Mouse (Mus musculus): Measurements from ENCODE around the gene Olfr552.
"Not testable (repeated sequence)": the region's sequence is repeated elsewhere in the genome, so short reads cannot be mapped to it uniquely, and the experiment has no call there.

The Olfr552 gene

DNA sequence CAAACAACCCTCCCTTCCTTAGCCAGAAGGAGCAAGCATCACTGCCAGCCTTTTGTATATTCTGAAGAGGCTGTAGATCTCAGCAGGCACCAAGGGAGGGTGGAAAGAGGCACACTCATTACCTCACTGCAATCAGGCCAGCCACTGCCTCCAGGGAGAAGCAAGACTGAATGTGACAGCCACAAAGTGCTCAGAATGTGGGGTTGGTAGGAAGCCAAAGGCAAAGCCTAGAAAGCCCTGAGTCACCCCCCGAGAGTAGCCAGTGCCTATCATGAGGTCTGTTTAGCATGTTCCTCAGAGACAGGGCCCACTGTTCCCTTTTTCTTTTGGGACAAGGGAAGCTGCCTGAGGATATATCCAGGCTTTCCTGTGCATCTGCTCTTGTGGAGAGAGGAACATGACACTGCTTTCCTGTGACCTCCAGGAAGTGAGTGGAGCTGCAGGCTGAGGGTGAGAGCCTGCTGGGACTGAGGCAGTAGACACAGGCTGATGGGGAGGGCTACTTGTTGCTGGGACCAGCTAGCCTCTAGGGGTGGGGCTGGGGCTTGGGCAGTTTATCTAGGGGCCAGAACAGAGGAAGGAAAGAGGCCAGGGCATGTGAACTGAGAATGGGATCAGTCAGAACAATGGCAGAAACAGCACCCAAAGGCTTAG, at the start of gene Olfr552:
Gene Olfr552, plus strand, starts transcription at position 393 of the 654 bp plus-strand sequence.
- no peak for DNase-seq

- DNase-seq, result no peak
Observed at GRCm38 (mm10) chr7:102549570-102549969, 48.0 kb upstream of the Olfr552 start, which contains the start of gene Olfr549. Gene Olfr549, plus strand, starts transcription at chr7:102549870.

DNA sequence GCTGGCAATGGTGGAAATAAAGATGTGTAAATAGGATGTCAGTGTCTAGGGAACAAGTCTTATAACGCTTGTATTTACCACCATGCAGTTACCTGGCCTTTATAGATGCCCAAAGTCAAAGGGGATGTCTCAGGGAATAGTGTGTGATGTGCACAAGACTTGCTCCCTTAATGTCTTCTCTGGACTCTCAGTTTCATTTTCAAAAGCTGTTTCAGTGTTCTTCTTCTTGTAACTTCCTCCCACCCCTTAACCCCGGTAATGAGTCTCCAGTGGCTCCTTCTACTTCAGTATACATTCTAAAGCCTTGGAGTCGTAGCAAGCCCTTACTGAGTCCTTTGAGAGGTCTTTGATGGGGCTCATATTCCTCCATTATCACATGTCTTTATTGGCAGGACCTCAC, 44.3 kb upstream of the Olfr552 start:
- DNase-seq, result no peak

GRCm38 (mm10) chr7:102564999-102565997, 32.3 kb upstream of the Olfr552 start, which contains the start of gene Trim21:
Gene Trim21, minus strand, starts transcription at chr7:102565486.
- peak; percentile 26 for DNase-seq

- DNase-seq, result no peak
Observed at GRCm38 (mm10) chr7:102566219-102566618, 31.4 kb upstream of the Olfr552 start.

DNA sequence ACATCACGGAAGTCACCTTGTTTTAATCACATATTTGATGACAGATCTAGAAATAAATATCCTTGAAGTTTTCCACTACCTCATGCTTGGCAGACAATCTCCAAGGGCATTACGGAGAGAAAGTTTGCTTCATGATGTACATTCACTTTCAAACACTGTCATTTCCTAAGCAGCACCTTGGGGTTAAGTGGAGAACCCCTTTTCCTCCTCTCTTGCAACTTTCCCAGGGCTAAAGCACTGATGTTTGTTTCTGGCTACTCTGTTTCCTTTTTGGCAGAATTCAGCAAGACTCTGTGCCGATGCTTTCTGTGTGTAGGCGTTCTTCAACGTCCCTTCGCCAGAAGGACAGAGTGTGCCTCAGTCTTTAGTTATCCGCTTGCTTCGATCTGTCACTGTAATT, 26.4 kb upstream of the Olfr552 start, which contains the start of gene Olfr550:
Gene Olfr550, plus strand, starts transcription at position 301 of the 400 bp plus-strand sequence.
- DNase-seq, result no peak

GRCm38 (mm10) chr7:102573174-102573830, 24.3 kb upstream of the Olfr552 start:
- DNase-seq, result no peak

- DNase-seq, result no peak
Observed at GRCm38 (mm10) chr7:102575998-102576397, 21.6 kb upstream of the Olfr552 start.

DNA sequence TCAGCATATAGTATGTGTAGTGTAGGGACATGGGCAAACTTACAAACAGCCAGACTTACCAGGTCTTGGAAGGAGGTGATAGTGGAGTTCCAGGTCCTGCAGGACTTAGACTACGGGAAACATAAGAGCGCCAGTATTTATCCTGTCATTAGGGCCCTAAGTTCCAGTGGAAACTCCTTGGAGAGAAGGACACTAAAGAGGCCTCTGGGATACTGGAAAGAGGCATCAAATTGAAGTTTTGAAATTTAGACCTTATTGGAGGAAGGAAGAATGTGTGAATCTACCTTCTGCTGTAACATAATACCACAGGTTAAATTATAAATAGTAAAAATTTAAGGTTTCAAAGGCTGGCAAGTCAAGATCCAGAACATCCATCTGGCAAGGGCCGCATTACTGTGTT, 5.8 kb upstream of the Olfr552 start, which contains the start of gene Olfr551:
Gene Olfr551, minus strand, starts transcription at position 101 of the 400 bp plus-strand sequence.
- DNase-seq, result no peak

GRCm38 (mm10) chr7:102618118-102618517, 20.5 kb downstream of the Olfr552 start, which contains the start of gene Olfr553:
Gene Olfr553, minus strand, starts transcription at chr7:102618218.
- DNase-seq, result no peak

GRCm38 (mm10) chr7:102619608-102620007, 22.0 kb downstream of the Olfr552 start:
- DNase-seq, result no peak

- DNase-seq, result peak; percentile 2
Observed at GRCm38 (mm10) chr7:102620368-102620767, 22.8 kb downstream of the Olfr552 start.

- DNase-seq, result peak; percentile 33
Observed at GRCm38 (mm10) chr7:102636665-102637064, 39.1 kb downstream of the Olfr552 start.

GRCm38 (mm10) chr7:102638132-102638531, 40.6 kb downstream of the Olfr552 start, which contains the start of gene Olfr554:
Gene Olfr554, plus strand, starts transcription at chr7:102638432.
- DNase-seq, result no peak

- DNase-seq, result not testable (repeated sequence)
Observed at GRCm38 (mm10) chr7:102644945-102645344, 47.4 kb downstream of the Olfr552 start.

Measured in cerebellum, adult 8-10 months (tissue).